Mouse (Mus musculus): ENCODE results near the gene Cnep1r1.
A peak's percentile ranks its signal among the peaks of the same experiment; 100 is the strongest.

The Cnep1r1 gene

DNA sequence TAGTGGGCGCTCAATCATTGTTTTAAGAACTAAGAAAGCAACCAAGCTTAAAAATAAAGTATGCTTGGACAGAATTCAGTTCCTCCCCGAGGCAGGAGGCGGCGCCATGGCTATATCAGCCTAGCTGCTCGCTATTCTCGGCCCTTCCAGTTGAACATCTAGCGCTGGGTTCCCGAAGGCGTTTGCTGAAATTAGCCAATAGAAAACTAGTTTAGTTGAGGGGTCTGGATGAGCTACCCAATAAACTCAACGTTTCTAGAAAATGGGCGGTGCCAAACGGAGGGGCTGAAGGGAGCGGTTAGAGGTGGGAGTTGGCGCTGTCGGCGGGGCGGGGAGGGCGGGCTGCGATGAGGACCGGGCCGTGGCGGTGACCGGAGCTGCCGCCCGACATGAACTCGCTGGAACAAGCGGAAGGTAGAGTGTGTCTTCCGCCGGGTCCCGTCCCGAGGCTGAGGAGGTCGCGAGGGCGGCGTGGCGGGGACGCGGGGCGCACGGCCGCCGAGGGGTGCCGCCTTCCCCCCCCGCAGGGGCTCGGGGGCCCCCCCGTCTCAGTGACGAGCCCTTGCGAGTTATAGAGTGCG, at the start of gene Cnep1r1:
TSS of gene Cnep1r1 (plus strand) at position 314 of the 581 bp plus-strand sequence.
- DNase-seq, result peak; percentile 94

DNA sequence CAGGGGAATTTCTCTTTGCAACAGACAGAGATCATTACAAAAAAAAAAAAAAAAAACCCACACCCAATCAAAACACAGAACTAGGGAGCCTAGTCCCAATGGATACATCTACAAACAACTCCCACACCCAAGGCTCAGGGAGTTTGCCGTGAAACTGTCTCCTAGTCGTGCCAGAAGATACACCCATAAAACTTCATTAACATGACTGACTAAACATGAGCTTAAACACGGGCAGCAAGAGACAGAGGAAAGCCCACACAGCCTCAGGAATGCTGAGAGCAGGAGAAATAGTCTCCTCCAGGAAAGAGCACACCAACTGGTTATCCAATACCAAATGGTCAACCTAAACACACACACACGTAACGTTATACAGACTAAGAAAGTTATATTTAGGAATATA, 36.4 kb upstream of the Cnep1r1 start:
- no peak for DNase-seq

DNA sequence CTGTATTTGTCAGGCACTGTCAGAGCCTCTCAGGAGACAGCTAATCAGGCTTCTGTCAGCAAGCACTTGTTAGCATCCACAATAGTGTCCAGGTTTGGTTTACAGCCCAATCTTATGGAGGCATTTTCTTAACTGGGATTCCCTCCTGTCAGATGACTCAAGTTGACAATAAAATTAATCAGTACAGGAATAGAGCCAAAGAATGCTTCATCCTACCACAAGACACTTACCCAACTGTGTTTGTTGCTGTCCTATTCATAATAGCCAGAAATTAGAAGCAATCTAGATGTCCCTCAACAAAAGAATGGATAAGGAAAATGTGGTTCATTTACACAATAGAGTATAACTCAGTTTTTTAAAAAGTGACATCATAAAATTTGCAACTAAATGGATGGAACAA, 30.6 kb upstream of the Cnep1r1 start:
- DNase-seq, result no peak

DNA sequence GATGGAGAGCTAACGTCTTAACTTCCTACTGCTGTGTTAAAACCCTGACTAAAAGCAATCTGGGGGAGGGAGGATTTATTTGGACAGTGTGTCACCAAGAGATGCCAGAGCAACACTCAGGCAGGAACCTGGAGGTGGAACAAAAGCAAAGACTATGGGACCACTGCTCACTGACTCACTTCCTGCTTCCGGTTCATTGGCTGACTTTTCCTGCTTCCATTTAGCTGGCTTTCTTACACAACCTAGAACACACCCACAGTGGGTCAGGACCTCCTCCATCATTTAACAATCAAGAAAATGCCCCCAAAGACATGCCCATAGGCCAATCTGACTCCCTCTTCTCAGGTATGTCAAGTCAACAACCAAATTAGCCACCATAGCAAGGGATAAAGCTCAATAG, 26.9 kb upstream of the Cnep1r1 start:
- DNase-seq, result no peak

DNA sequence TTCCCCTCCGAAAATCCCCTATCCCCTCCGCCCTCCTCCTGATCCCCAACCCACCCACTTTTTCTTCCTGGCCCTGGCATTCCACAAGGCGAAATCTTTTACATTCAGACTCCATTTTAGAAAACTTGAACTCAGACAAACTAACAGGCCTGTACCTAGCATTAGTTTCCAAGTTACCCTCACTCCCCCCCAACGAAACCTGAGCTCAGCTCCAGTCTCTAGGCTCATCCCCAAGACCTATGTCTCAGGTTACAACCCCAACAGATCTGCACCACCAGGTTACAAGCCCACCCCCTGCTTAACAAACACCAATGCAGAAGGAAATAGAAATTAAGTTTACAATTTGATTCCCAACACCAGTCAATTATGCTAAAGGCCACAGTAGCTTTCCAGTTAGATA, 25.2 kb upstream of the Cnep1r1 start:
- DNase-seq, result no peak

DNA sequence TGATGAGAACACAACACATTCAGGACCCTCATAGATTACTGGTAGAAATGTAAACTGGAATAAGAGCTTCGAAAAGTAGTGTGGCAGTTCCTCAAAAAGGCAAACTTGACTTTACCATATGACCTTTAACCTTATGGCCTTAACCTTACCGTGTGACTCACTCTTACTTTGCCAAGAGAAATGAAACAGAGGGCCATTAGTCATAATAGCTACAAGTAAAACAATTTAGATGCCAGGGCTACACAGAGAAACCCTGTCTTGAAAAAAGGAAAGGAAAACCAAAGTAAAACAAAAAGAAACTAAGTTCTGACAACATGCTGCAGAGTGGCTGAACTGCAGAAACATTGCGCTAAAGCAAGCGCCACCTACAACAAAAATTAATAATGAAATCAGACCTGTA, 19.7 kb upstream of the Cnep1r1 start:
- DNase-seq, result no peak

DNA sequence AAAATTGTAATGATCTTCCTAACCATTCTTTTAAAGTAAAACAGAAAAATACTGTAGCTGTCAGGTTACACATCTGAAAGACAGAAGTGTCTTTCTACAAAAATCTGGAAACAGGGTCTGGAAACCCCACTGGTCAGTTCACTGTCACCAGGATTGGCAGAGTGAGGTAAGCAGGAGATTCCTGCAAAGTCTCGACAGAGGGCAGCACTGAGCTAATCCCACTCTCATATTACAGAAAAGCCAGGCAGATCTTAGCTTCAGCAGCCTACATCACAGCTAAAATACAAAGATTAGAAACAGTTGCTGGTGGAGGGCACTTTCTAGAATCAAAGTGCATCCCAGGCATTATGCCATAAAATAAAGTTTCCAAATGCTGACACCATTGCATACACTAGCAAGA, 19.0 kb upstream of the Cnep1r1 start:
- peak; percentile 62 for DNase-seq

DNA sequence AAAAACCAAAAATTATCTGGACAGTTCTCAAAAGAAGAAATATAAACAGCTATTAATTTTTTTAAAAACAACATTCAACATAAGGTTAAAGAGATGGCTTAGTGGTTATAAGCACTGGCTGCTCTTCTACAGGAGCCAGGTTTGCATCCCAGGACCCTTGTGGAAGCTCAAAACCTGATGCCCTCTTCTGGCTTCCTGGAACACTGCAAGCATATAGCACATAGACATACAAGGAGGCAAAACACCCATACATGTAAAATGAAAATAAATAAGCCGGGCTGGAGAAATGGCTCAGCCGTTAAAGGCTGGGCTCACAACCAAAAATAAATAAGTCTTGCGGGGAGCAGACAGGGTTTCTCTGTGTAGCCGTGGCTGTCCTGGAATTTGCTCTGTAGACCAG, 9.3 kb upstream of the Cnep1r1 start:
- DNase-seq, result no peak

DNA sequence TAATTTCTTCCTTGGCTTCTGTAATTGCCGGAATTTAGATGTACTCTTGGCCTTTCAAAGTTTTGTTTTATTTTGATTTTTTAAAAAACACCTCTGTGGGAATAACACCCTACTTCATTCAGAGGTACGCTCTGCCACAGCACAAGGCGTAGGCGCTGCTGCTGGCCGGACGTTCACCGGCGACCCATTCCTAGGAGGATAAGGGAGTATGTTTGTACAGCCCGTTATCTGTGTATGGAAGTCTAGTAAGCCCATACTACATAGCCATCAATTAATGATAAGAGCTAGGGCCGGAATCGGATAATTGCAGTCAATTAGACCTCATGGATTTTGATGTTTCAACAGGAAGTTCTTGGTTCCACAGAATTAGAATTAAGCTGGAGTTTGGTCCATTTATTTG, 507 bp downstream of the Cnep1r1 start:
- peak; percentile 22 for DNase-seq

DNA sequence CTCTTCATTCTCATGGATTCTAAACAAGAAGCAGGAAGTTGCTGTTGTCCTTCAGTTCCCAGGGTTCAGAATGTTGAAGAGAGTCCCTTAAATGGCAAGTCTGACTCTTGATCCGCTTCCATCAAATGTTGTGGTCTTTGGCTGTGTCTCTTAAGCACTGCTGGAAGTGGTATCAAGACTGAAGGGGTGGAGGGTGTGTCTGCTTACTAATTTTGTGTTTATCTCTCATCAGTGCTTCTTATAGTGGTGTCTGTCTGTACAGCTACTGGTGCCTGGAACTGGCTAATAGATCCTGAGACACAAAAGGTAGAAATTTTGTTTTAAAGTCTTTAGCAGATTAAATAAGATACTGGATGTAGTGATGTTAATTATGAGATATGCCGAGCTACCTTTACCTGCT, 6.3 kb downstream of the Cnep1r1 start:
- no peak for DNase-seq

DNA sequence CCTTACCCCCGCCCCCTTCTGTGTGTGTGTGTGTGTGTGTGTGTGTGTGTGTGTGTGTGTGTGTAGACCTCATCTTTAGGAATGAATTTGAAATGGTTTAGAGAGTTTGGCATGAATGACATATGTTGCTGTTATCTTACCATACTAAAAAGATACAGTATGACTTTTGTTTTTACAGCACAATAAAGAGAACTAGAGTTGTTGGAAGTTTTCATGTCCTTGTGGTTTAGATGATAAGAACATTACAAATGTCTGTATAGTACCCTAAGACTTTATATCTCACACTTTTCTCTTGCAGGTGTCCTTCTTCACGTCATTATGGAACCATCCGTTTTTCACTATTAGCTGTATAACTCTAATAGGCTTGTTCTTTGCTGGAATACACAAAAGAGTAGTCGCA, 10.8 kb downstream of the Cnep1r1 start:
- no peak for DNase-seq

DNA sequence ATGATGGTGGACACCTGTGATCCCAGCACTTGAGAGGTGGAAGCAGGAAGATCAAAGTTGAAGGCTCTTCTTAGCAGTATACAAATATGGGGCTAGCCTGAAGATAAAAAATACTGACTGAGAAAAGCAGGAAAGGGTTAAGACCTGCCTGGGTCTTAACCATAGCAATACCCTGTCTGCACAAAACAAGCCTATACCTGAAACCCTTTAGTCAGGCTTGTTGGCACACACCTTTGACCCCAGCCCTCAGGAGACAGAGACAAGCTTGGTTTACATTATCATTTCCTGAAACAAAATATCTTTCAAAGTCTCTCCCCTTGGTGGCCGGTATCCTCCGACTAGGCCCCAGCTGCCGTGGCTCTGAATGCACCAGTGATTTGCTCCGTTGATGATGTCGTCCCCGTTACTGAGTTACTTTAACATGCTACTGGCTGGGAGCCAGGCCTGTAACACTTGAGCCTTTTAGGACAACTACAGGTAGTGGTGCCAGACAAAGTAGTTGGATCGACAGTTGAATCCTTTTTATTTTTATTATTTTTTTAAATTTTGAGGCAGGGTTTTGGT, 12.3 kb downstream of the Cnep1r1 start:
- peak; percentile 63 for DNase-seq

DNA sequence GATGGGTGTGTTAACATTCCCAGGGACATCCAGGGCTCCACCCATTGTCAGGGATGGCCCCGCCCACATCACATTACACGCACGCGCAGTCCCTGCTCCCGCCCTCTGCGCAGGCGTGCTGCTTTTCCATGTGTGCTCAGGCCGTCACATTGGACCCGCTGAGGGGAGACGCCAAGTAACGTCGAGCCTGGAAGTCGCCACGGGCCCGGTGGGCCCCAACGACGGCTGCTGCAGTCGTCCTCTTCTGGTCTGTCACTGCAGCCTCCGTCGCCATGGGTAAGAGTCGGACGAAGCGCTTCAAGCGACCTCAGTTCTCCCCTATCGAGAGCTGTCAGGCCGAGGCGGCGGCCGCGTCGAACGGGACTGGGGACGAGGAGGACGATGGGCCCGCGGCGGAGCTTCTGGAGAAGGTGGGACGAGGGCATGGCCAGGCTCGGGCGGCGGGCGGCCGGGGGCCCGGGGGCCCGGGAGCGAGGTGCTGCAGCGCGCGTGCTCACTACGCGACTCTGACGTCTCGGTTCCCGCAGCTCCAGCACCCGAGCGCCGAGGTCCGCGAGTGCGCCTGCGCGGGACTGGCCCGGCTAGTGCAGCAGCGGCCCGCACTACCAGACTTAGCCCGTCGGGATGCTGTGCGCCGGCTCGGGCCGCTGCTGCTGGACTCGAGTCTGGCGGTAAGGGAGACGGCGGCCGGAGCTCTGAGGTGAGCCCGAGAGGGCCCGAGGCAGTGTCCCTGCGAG, 19.3 kb downstream of the Cnep1r1 start, which contains the start of gene Heatr3:
TSS of gene Heatr3 (plus strand) at position 108 of the 737 bp plus-strand sequence.
- DNase-seq, result peak; percentile 97

DNA sequence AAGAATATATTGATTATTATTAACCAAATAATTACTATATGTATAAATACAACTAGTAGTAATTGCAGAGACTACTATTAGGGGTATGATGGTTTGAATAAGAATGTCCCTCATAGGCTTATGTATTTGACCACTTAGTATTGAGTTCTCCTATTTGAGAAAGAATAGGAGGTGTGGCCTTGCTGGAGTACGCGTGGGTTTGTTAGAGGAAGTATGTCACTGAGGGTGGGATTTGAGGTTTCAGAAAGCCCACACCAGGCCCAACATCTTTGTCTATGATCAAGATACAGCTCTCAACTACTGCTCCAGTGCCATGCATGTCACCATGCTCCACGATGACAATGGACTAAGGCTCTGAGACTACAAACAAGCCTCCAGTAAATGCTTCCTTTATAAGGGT, 20.7 kb downstream of the Cnep1r1 start:
- no peak for DNase-seq

DNA sequence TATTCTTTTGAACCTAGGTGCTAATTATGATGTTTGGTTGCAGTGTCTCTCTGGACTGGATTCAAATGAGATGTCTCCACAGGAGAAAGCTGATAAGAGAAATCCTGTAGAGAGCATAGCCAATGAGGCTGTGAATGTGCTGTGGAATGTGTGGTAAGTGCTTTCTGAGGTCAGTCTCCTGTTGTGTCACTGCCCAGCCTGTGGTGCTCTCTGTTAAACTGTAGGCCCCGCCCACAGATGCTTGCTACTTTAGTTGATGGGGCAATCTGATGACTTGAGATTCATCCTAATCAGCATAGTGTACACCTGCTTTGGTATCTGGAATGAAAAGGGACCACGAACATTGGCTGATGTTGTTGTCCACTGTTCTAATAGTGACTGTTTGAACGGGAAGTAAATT, 23.1 kb downstream of the Cnep1r1 start:
- no peak for DNase-seq

DNA sequence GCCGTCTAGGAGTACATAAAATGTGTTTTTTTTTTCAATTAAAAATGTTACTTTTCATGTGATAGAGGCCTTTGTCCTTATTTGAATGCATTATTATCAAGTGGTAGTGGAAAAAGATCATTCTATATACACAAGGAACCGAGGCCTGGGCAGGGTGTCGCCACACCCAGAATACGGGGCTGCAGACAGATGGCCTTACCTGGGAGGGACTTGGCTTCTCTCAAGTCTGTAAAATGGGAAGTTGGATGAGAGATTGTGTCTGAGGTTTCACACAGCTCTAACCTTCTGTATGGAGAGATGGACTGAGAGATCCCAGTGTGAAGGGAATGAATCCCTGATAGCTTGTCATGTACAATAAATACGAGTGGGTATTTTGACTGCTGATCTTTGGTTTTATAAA, 25.5 kb downstream of the Cnep1r1 start:
- DNase-seq, result no peak

DNA sequence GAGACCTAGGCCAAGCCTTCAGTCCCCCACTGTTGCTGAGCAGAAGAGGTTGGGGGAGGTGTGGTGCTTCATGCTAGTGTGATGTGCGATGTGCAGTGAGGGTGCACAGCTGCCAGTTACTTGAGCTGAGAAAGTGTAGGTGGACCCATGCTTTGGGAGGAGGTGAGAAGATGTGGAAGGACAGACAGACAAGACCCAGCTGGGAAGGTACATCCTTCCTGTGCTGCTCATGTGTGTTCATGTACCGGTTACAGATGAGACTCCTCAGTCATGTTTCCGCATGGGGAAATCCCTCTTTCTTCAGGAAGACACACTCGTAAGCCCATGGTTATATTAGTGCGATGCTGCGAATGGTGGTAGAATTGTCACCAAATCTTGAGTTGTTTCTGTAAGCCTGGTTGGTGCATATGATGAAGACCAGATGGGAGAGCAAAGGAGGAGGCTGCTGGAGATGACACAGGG, 32.4 kb downstream of the Cnep1r1 start:
- DNase-seq, result no peak

DNA sequence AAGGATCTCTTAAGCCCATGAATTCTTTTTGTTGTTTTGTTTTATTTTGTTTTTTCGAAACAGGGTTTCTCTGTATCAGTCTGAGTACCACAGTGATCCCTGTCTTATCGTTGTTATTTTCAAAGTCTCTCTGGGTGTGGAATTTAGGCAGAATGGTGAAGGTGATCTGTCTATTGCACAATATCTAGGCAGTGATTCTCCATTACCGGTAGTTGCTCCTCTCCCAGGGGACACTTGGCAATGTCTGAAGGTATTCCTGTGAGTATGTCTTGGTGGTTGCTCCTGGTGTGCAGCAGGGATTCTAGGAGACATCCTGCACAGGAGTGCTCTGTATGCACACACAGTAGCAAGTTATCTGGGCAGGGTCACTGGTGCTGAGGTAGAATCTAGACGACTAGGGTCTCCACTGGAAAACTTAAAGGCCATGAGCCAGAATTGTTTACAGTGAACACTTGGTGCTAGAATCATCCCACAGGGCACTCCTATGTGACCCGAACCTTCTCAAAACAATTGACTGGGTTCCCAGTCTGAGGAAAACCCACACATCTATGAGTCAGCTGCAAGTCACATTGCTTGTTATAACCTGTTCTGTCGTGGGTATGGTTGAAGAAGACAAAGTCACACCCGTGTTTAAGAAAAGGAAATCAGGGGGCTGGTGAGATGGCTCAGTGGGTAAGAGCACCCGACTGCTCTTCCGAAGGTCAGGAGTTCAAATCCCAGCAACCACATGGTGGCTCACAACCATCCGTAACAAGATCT, 41.8 kb downstream of the Cnep1r1 start:
- DNase-seq, result no peak

DNA sequence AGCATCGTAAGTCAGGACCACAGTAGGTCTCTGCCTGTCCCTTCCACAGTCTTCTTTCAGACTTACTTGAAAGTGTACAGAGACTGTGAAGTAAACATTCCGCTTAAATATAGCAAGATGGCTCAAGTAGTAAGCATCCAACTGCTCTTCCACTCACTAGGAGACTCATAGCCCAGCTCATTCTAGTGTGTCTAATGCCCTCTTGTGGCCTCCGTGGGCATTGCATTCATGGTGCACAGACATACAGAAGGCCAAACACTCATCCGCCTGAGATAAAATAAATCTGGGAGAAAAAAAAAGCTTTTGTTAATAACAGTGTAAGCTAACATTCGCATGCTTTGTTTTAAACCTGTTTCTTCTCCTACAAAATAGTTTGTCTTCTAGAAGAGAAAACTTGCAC, 42.9 kb downstream of the Cnep1r1 start:
- DNase-seq, result peak; percentile 82

DNA sequence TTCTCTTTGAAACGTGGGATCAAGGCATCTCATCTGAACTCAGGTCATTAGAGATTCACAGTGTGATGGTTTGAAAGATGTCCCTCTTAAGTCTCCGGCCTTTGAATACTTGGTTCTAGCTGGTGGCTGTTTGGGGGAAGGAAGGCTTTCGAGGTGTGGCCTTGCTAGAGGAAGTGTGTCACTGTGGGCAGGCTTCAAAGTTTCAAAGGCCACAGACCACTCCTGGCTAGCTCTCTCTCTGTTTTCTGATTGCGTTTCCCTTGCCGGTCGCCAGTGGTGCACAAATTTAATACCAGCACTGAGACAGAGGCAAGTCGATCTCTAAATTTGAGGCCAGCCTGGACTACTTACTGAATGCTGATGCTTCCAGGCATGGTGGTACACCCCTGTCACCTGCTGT, 56.7 kb downstream of the Cnep1r1 start:
- DNase-seq, result no peak

DNA sequence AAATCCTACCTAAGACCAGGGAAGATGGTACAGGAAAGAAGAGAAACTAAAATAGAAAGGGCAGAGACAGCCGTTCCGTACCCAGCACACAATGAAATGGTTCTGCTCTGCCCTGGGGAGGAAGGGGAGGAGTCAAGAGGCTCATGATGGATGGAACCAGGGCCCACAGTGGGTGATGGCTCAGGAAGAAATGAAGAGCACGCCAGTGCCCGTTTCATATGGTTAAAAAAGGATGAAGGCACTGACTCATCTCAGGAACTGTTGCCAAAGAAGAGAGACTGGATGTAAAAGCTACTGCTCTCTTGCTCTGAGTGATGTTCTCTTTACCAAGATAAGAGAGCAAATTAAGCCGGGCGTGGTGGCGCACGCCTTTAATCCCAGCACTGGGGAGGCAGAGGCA, 58.7 kb downstream of the Cnep1r1 start:
- DNase-seq, result no peak

DNA sequence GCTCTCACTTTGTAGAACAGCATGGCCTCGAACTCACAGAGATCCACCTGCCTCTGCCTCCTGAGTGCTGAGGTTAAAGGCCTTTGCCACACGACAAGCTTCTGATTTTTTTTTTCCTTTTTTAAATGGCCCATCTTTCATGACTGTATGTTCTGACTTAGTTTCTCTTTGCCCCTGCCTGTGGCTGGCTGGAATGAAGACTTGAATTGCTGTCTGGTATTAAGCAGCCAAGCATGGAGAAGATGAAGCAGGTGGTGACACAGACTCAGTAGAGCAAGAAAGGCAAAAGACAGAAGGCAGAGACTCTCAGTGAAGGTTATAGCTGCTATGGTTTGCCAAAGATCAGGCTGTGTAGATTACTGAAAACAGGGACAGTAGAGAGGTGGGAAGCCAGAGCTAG, 64.6 kb downstream of the Cnep1r1 start:
- no peak for DNase-seq

Measured in kidney, postnatal 10 days (tissue).